Mouse (Mus musculus) heart, adult 2 months (tissue): ENCODE data around the gene Parl. TPM values are rescaled to one million over a fixed set of nuclear protein-coding genes. Genes with fewer than 3 reads are reported as not detected.

Experiments
- DNase-seq, 2 experiments: peaks; one replicate each; pipeline ENCODE4 v3.0.0; 2021
- H3K27ac ChIP-seq: fragments of 200-600 bp; 2 replicates; pipeline ENCODE4 v1.8.1; 2022
- H3K27me3 ChIP-seq: fragments of 200-500 bp; 2 replicates; pipeline ENCODE4 v1.6.1; 2012; ENCODE audit warnings: mild to moderate bottlenecking, low read length, inconsistent platforms, mixed read lengths; ENCODE audit not compliant: control insufficient read depth, insufficient read depth
- H3K36me3 ChIP-seq: fragments of 200-500 bp; 2 replicates; pipeline ENCODE4 v1.6.1; 2012; ENCODE audit warnings: low read length, inconsistent platforms; ENCODE audit not compliant: control insufficient read depth, insufficient read depth
- H3K4me1 ChIP-seq: fragments of 200-500 bp; 2 replicates; pipeline ENCODE4 v1.6.1; 2011; ENCODE audit warnings: low read length; ENCODE audit not compliant: control insufficient read depth, insufficient read depth
- H3K4me3 ChIP-seq: fragments of 200-600 bp; 2 replicates; pipeline ENCODE4 v1.8.1; 2022
- H3K79me2 ChIP-seq: fragments of 200-500 bp; replicated peaks from 2 replicates; pipeline ENCODE4 v1.6.1; 2012; ENCODE audit warnings: mild to moderate bottlenecking, inconsistent platforms, low read length, moderate library complexity, mixed read lengths; ENCODE audit not compliant: control insufficient read depth, insufficient read depth
- H3K9ac ChIP-seq: fragments of 200-500 bp; 2 replicates; pipeline ENCODE4 v1.6.1; 2012; ENCODE audit warnings: low read depth, mild to moderate bottlenecking, control low read depth, inconsistent platforms, low read length, mixed read lengths
- CTCF ChIP-seq: fragments of 200-600 bp; IDR thresholded peaks from 2 replicates; pipeline ENCODE4 v1.8.1; 2022; ENCODE audit warnings: antibody characterized with exemption, mild to moderate bottlenecking, moderate library complexity
- EP300 ChIP-seq: fragments of 200-500 bp; IDR thresholded peaks from 2 replicates; pipeline ENCODE4 v1.6.1; 2011; ENCODE audit warnings: low read depth, low read length, control low read depth; ENCODE audit not compliant: insufficient read depth
- POLR2A ChIP-seq: fragments of 200-500 bp; IDR thresholded peaks from 2 replicates; pipeline ENCODE4 v1.6.1; 2011; ENCODE audit warnings: mild to moderate bottlenecking, low read depth, low read length, control low read depth; ENCODE audit not compliant: insufficient read depth
- WGBS: fragments of 180-500 bp; shearing (Covaris S2); methylation state at CpG from one replicate; pipeline ENCODE4 v1.1.7; 2018; 5-methylcytosine and 5-hydroxymethylcytosine counted together
- intact Hi-C: fragments of 180-260 bp; cut with DNase I; formaldehyde crosslinking; loops from one replicate; pipeline ENCODE4 v1.15.1; 2025
- polyA plus RNA-seq: library from polyadenylated mRNA; depleted of rRNA; stranded (reverse); fragments of >200 nt; gene quantifications from 2 replicates; pipeline ENCODE4 v1.2.3, GENCODE M21; 2012; rRNA removed
- total RNA-seq, 2 experiments: library from RNA; stranded (reverse); gene quantifications; 2 replicates each; pipeline ENCODE4 v1.2.3; 2021

Gene Parl
- total and polyA plus RNA-seq, 3 experiments: 48.7 to 91.0 (median 86.6) TPM

- TF ChIP-seq POLR2A (no peak), EP300 (no peak), CTCF (no peak)
- WGBS: 84% methylated on average over 9 of the region's 9 CpGs
- intact Hi-C loops: no loop called here
These were observed 53.6 kb downstream of the Parl start for GRCm38 (mm10) chr16:20248442-20249174.

GRCm38 (mm10) chr16:20247103-20247502, 55.1 kb downstream of the Parl start:
- no peak overlapping the region for H3K4me3 ChIP-seq
- no peaks in the 10 kb centered on the region for H3K4me1 ChIP-seq
- intact Hi-C loops: no loop called here
- no peaks in the 10 kb centered on the region for H3K27me3 ChIP-seq
- H3K9ac ChIP-seq: no peak overlapping the region
- H3K36me3 ChIP-seq: no peaks in the 10 kb centered on the region
- H3K27ac ChIP-seq: no peak overlapping the region
- DNase-seq: no peak
- no peak for TF ChIP-seq EP300
- TF ChIP-seq CTCF: no peak
- no peak for TF ChIP-seq POLR2A
- H3K79me2 ChIP-seq: no peaks in the 10 kb centered on the region

More at GRCm38 (mm10) chr16:20248442-20249174, 53.6 kb downstream of the Parl start:
- Histone ChIP-seq H3K27me3 (no peaks in the 10 kb centered on the region), H3K4me1 (no peaks in the 10 kb centered on the region), H3K4me3 (no peak overlapping the region), H3K36me3 (no peaks in the 10 kb centered on the region), H3K9ac (no peak overlapping the region), H3K27ac (no peak overlapping the region), H3K79me2 (no peaks in the 10 kb centered on the region)
- no peak for DNase-seq

- Histone ChIP-seq H3K36me3 (no peaks in the 10 kb centered on the region), H3K4me1 (no peaks in the 10 kb centered on the region; the same call in 1 of the 2 replicates), H3K4me3 (peak within 1 kb of the TSS; percentile 64), H3K27ac (no peak within 1 kb of the TSS), H3K79me2 (no peaks in the 10 kb centered on the region), H3K9ac (peak within 1 kb of the TSS; percentile 70), H3K27me3 (peaks cover 1% of the 10 kb centered on the region; the same call in 1 of the 2 replicates)
- intact Hi-C loops: no loop called here
- TF ChIP-seq POLR2A (no peak), EP300 (no peak), CTCF (no peak)
- 2% methylated on average over 90 of the region's 90 CpGs for WGBS
- peak; percentile 47 to 52 for DNase-seq
These were observed 61.4 kb downstream of the Parl start, which contains the start of gene Map6d1 for GRCm38 (mm10) chr16:20240468-20241414. Gene Map6d1 (minus strand): TSS chr16:20241358.

GRCm38 (mm10) chr16:20238646-20239045, 63.5 kb downstream of the Parl start:
- 86% methylated on average over 4 of the region's 4 CpGs for WGBS
- Histone ChIP-seq H3K4me3 (no peak overlapping the region), H3K27ac (no peak overlapping the region), H3K9ac (no peak overlapping the region), H3K4me1 (no peaks in the 10 kb centered on the region; the same call in 1 of the 2 replicates), H3K27me3 (peaks cover 1% of the 10 kb centered on the region; the same call in 1 of the 2 replicates), H3K79me2 (no peaks in the 10 kb centered on the region), H3K36me3 (no peaks in the 10 kb centered on the region)
- TF ChIP-seq CTCF (no peak), POLR2A (no peak), EP300 (no peak)
- no peak for DNase-seq
- intact Hi-C loops: no loop called here

- Histone ChIP-seq H3K27ac (no peak overlapping the region), H3K27me3 (peaks cover 1% of the 10 kb centered on the region; the same call in 1 of the 2 replicates), H3K79me2 (no peaks in the 10 kb centered on the region), H3K4me1 (no peaks in the 10 kb centered on the region; the same call in 1 of the 2 replicates), H3K9ac (no peak overlapping the region), H3K36me3 (no peaks in the 10 kb centered on the region), H3K4me3 (no peak overlapping the region)
- no peak for DNase-seq
- intact Hi-C loops: no loop called here
- 73% methylated on average over 4 of the region's 4 CpGs for WGBS
- TF ChIP-seq EP300 (no peak), POLR2A (no peak), CTCF (no peak)
These were observed 64.8 kb downstream of the Parl start for GRCm38 (mm10) chr16:20237426-20237825.

GRCm38 (mm10) chr16:20234406-20234805, 67.8 kb downstream of the Parl start:
- Histone ChIP-seq H3K9ac (no peak overlapping the region), H3K4me1 (no peaks in the 10 kb centered on the region), H3K36me3 (no peaks in the 10 kb centered on the region), H3K79me2 (no peaks in the 10 kb centered on the region), H3K4me3 (no peak overlapping the region), H3K27ac (no peak overlapping the region), H3K27me3 (no peaks in the 10 kb centered on the region)
- DNase-seq: no peak
- intact Hi-C loops: no loop called here
- TF ChIP-seq EP300 (no peak), CTCF (no peak), POLR2A (no peak)
- WGBS: 59% methylated on average over 4 of the region's 4 CpGs

Other genes starting within 250 kb of the Parl start
- 100 to 1,000 TPM; 256 to 323 TPM for gene Klhl24, start 204.8 kb downstream of the Parl start, total RNA-seq
- 43.7 and 107 TPM in 2 replicates for gene Klhl24, start 204.8 kb downstream of the Parl start, polyA plus RNA-seq
- 1 to 10 TPM; 7.7 to 8.7 TPM for gene Yeats2, start 161.3 kb downstream of the Parl start, total RNA-seq
- gene Yeats2, start 161.3 kb downstream of the Parl start, polyA plus RNA-seq: 7.2 and 15.4 TPM in 2 replicates
- gene Map6d1, start 61.0 kb downstream of the Parl start, total RNA-seq: 1 to 10 TPM; 1.0 to 1.6 TPM
- 0.23 and 0.67 TPM in 2 replicates for gene Map6d1, start 61.0 kb downstream of the Parl start, polyA plus RNA-seq
- gene Cyp2ab1, start 23.0 kb upstream of the Parl start, total RNA-seq: 1 to 10 TPM in 1 of 2 experiments, under 1 TPM in 1; 0.68 to 1.0 TPM
- gene Cyp2ab1, start 23.0 kb upstream of the Parl start, polyA plus RNA-seq: 0.32 and 0.90 TPM in 2 replicates
- 10 to 100 TPM; 22.6 to 25.6 TPM for gene Abcc5, start 124.0 kb upstream of the Parl start, total RNA-seq
- gene Abcc5, start 124.0 kb upstream of the Parl start, polyA plus RNA-seq: 61.4 and 95.6 TPM in 2 replicates
- gene Eif2b5, start 196.4 kb upstream of the Parl start, total RNA-seq: 10 to 100 TPM; 49.9 to 60.1 TPM
- gene Eif2b5, start 196.4 kb upstream of the Parl start, polyA plus RNA-seq: 26.0 and 40.5 TPM in 2 replicates
- gene Dvl3, start 214.6 kb upstream of the Parl start, total RNA-seq: 10 to 100 TPM; 46.0 to 49.7 TPM
- 28.7 and 32.9 TPM in 2 replicates for gene Dvl3, start 214.6 kb upstream of the Parl start, polyA plus RNA-seq
- 100 to 1,000 TPM; 195 to 211 TPM for gene Ap2m1, start 233.1 kb upstream of the Parl start, total RNA-seq
- gene Ap2m1, start 233.1 kb upstream of the Parl start, polyA plus RNA-seq: 307 and 322 TPM in 2 replicates
- gene Abcf3, start 246.2 kb upstream of the Parl start, total RNA-seq: 10 to 100 TPM; 72.9 to 74.4 TPM
- gene Abcf3, start 246.2 kb upstream of the Parl start, polyA plus RNA-seq: 36.0 and 52.5 TPM in 2 replicates